Mouse (Mus musculus): ENCODE results near the gene Vmac. TPM values are rescaled to one million over a fixed set of nuclear protein-coding genes. Genes with fewer than 3 reads are reported as not detected.
A peak's percentile ranks its signal among the peaks of the same experiment; 100 is the strongest.

Gene Vmac
- total and polyA plus RNA-seq, 3 experiments, result 9.4 to 46.9 (median 12.9) TPM

- ATAC-seq (ENCODE audit: extremely low read depth, insufficient number of reproducible peaks, low FRiP score, poor library complexity, severe bottlenecking), result peak; percentile 4; the same call in 1 of the 2 replicates
- H3K4me3 ChIP-seq (ENCODE audit: low read depth, low read length), result peak overlapping the region; percentile 70; the same call in 1 of the 2 replicates
- DNase-seq (ENCODE audit: low spot score), result peak; percentile 69
- peaks cover 18% of the 10 kb centered on the region for H3K27me3 ChIP-seq (ENCODE audit: insufficient read depth, low read length)
- TF ChIP-seq POLR2AphosphoS5 (IDR thresholded peaks at IDR 0.05; ENCODE audit: insufficient replicate concordance, low read depth, low read length) (no peak), GATA2 (IDR thresholded peaks at IDR 0.05; ENCODE audit: borderline replicate concordance, low read depth, low read length) (no peak), CTCF (IDR thresholded peaks at IDR 0.05; ENCODE audit: low read depth, low read length) (peak; percentile 100), TAL1 (conservative IDR thresholded peaks at IDR 0.05; ENCODE audit: low read depth, low read length) (no peak), GATA1 (IDR thresholded peaks at IDR 0.05; ENCODE audit: borderline replicate concordance, low read length) (no peak)
- H3K4me1 ChIP-seq (ENCODE audit: insufficient read depth, low read depth, low read length), result peaks cover 71% of the 10 kb centered on the region
- H3K9me3 ChIP-seq (replicated peaks), result peaks cover 16% of the 10 kb centered on the region
- H3K36me3 ChIP-seq (replicated peaks), result peaks cover 25% of the 10 kb centered on the region
Measured at GRCm38 (mm10) chr17:56762769-56763731, 45.2 kb upstream of the Vmac start.

- ATAC-seq (ENCODE audit: extremely low read depth, insufficient number of reproducible peaks, low FRiP score, poor library complexity, severe bottlenecking), result peak; percentile 77
- Histone ChIP-seq H3K4me1 (ENCODE audit: insufficient read depth, low read depth, low read length) (peaks cover 62% of the 10 kb centered on the region), H3K4me3 (ENCODE audit: low read depth, low read length) (peak overlapping the region; percentile 70), H3K36me3 (replicated peaks) (peaks cover 14% of the 10 kb centered on the region), H3K9me3 (replicated peaks) (peaks cover 26% of the 10 kb centered on the region), H3K27me3 (ENCODE audit: insufficient read depth, low read length) (peaks cover 19% of the 10 kb centered on the region)
- peak; percentile 99 for DNase-seq (ENCODE audit: low spot score)
- TF ChIP-seq GATA1 (IDR thresholded peaks at IDR 0.05; ENCODE audit: borderline replicate concordance, low read length) (no peak), GATA2 (IDR thresholded peaks at IDR 0.05; ENCODE audit: borderline replicate concordance, low read depth, low read length) (peak; percentile 70; the same call in 1 of the 2 replicates), TAL1 (conservative IDR thresholded peaks at IDR 0.05; ENCODE audit: low read depth, low read length) (peak; percentile 94)
Measured at GRCm38 (mm10) chr17:56761991-56762410, 44.2 kb upstream of the Vmac start.

GRCm38 (mm10) chr17:56761077-56761476 is 43.3 kb upstream of the Vmac start:
- DNase-seq (ENCODE audit: low spot score) (no peak), ATAC-seq (ENCODE audit: extremely low read depth, insufficient number of reproducible peaks, low FRiP score, poor library complexity, severe bottlenecking) (no peak)
- Histone ChIP-seq H3K27me3 (ENCODE audit: insufficient read depth, low read length) (peaks cover 26% of the 10 kb centered on the region), H3K4me1 (ENCODE audit: insufficient read depth, low read depth, low read length) (peaks cover 54% of the 10 kb centered on the region), H3K9me3 (replicated peaks) (peaks cover 33% of the 10 kb centered on the region), H3K4me3 (ENCODE audit: low read depth, low read length) (no peak overlapping the region), H3K36me3 (replicated peaks) (peaks cover 6% of the 10 kb centered on the region)
- TF ChIP-seq POLR2AphosphoS5 (IDR thresholded peaks at IDR 0.05; ENCODE audit: insufficient replicate concordance, low read depth, low read length), result no peak
- no peak for TF ChIP-seq TAL1 (conservative IDR thresholded peaks at IDR 0.05; ENCODE audit: low read depth, low read length)
- no peak for TF ChIP-seq CTCF (IDR thresholded peaks at IDR 0.05; ENCODE audit: low read depth, low read length)
- TF ChIP-seq GATA2 (IDR thresholded peaks at IDR 0.05; ENCODE audit: borderline replicate concordance, low read depth, low read length), result no peak
- TF ChIP-seq GATA1 (IDR thresholded peaks at IDR 0.05; ENCODE audit: borderline replicate concordance, low read length), result no peak

GRCm38 (mm10) chr17:56759261-56759660 is 41.4 kb upstream of the Vmac start:
- no peaks in the 10 kb centered on the region for H3K36me3 ChIP-seq (replicated peaks)
- H3K9me3 ChIP-seq (replicated peaks), result peaks cover 33% of the 10 kb centered on the region
- no peak overlapping the region for H3K4me3 ChIP-seq (ENCODE audit: low read depth, low read length)
- TF ChIP-seq TAL1 (conservative IDR thresholded peaks at IDR 0.05; ENCODE audit: low read depth, low read length) (no peak), POLR2AphosphoS5 (IDR thresholded peaks at IDR 0.05; ENCODE audit: insufficient replicate concordance, low read depth, low read length) (no peak), CTCF (IDR thresholded peaks at IDR 0.05; ENCODE audit: low read depth, low read length) (no peak), GATA1 (IDR thresholded peaks at IDR 0.05; ENCODE audit: borderline replicate concordance, low read length) (no peak), GATA2 (IDR thresholded peaks at IDR 0.05; ENCODE audit: borderline replicate concordance, low read depth, low read length) (no peak)
- H3K4me1 ChIP-seq (ENCODE audit: insufficient read depth, low read depth, low read length), result peaks cover 44% of the 10 kb centered on the region
- ATAC-seq (ENCODE audit: extremely low read depth, insufficient number of reproducible peaks, low FRiP score, poor library complexity, severe bottlenecking) (no peak), DNase-seq (ENCODE audit: low spot score) (no peak)
- peaks cover 40% of the 10 kb centered on the region for H3K27me3 ChIP-seq (ENCODE audit: insufficient read depth, low read length)

- no peak for DNase-seq (ENCODE audit: low spot score)
- H3K36me3 ChIP-seq (replicated peaks), result no peaks in the 10 kb centered on the region
- TF ChIP-seq TAL1 (conservative IDR thresholded peaks at IDR 0.05; ENCODE audit: low read depth, low read length) (no peak), POLR2AphosphoS5 (IDR thresholded peaks at IDR 0.05; ENCODE audit: insufficient replicate concordance, low read depth, low read length) (no peak), GATA1 (IDR thresholded peaks at IDR 0.05; ENCODE audit: borderline replicate concordance, low read length) (no peak), GATA2 (IDR thresholded peaks at IDR 0.05; ENCODE audit: borderline replicate concordance, low read depth, low read length) (no peak), CTCF (IDR thresholded peaks at IDR 0.05; ENCODE audit: low read depth, low read length) (no peak)
- peaks cover 33% of the 10 kb centered on the region for H3K4me1 ChIP-seq (ENCODE audit: insufficient read depth, low read depth, low read length)
- no peak for ATAC-seq (ENCODE audit: extremely low read depth, insufficient number of reproducible peaks, low FRiP score, poor library complexity, severe bottlenecking)
- no peak overlapping the region; the same call in 1 of the 2 replicates for H3K4me3 ChIP-seq (ENCODE audit: low read depth, low read length)
- H3K27me3 ChIP-seq (ENCODE audit: insufficient read depth, low read length), result peaks cover 49% of the 10 kb centered on the region
- peaks cover 33% of the 10 kb centered on the region for H3K9me3 ChIP-seq (replicated peaks)
Measured at GRCm38 (mm10) chr17:56758132-56758531, 40.3 kb upstream of the Vmac start.

- TF ChIP-seq POLR2AphosphoS5 (IDR thresholded peaks at IDR 0.05; ENCODE audit: insufficient replicate concordance, low read depth, low read length) (no peak), GATA2 (IDR thresholded peaks at IDR 0.05; ENCODE audit: borderline replicate concordance, low read depth, low read length) (no peak), TAL1 (conservative IDR thresholded peaks at IDR 0.05; ENCODE audit: low read depth, low read length) (no peak), GATA1 (IDR thresholded peaks at IDR 0.05; ENCODE audit: borderline replicate concordance, low read length) (no peak), CTCF (IDR thresholded peaks at IDR 0.05; ENCODE audit: low read depth, low read length) (no peak)
- Histone ChIP-seq H3K36me3 (replicated peaks) (no peaks in the 10 kb centered on the region), H3K4me1 (ENCODE audit: insufficient read depth, low read depth, low read length) (peaks cover 27% of the 10 kb centered on the region), H3K27me3 (ENCODE audit: insufficient read depth, low read length) (peaks cover 50% of the 10 kb centered on the region), H3K9me3 (replicated peaks) (peaks cover 34% of the 10 kb centered on the region), H3K4me3 (ENCODE audit: low read depth, low read length) (peak within 1 kb of the TSS; percentile 16; the same call in 1 of the 2 replicates)
- ATAC-seq (ENCODE audit: extremely low read depth, insufficient number of reproducible peaks, low FRiP score, poor library complexity, severe bottlenecking) (no peak), DNase-seq (ENCODE audit: low spot score) (no peak)
Measured at GRCm38 (mm10) chr17:56757416-56758123, 39.7 kb upstream of the Vmac start, which contains the start of gene Nrtn. Gene Nrtn (minus strand): TSS chr17:56757530.

Data from G1E (cell line).